Mouse (Mus musculus) embryo, embryonic 9.5 days (tissue): ENCODE data around the gene Gm21627.
"Not testable (repeated sequence)": the region's sequence is repeated elsewhere in the genome, so short reads cannot be mapped to it uniquely, and the experiment has no call there.

Experiments used
- DNase-seq: peaks from one replicate; pipeline ENCODE4 v3.0.0-alpha.2; 2017; ENCODE audit errors: extremely low spot score

Gene Gm21627

DNA sequence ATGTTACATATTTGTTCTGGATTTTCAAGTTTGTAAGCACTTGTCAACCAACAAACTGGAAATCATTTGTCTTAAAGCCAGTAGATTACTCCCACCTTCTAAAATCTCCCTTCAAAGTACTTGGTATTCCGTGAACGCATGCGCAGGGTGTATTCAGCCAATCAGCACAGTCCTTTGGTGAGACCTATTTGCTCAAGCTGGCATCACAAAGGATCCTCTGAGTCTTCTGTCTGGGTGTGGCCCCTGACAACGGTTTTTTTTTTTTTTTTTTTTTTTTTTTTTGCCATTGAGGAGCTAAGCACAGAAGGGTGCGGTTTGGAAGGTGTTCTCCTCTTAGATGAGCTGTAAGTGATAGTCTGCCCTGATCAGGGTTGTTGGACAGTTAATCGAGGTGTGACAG is at the start of gene Gm21627:
Gm21627 (plus strand) TSS at position 301 of the 400 bp plus-strand sequence.
- not testable (repeated sequence) for DNase-seq
